Mouse (Mus musculus): ENCODE results near the gene Bid. TPM values are rescaled to one million over a fixed set of nuclear protein-coding genes. Genes with fewer than 3 reads are reported as not detected.
"Not testable (repeated sequence)": the region's sequence is repeated elsewhere in the genome, so short reads cannot be mapped to it uniquely, and the experiment has no call there.

The Bid gene
- polyA plus RNA-seq, 1 experiment, result 23.3 TPM

DNA sequence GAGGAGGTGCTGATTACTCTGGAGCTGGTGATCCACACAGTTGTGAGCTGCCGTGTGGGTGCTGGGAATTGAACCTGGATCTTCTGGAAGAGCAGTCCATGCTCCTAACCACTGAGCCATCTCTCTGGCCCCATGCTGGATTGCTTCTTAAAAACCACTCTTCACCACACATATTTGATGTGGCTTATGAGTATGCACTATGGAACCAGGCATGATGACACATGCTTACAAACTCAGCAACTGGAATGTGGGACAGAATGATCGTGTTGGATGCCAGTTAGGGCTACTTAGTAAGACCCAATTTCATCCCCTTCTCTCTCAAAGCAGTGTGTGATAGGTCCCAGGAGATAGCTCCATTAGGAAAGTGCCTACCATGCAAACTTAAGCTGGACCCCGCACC lies 56.6 kb downstream of the Bid start:
- no peak for TF ChIP-seq POLR2A (IDR thresholded peaks at IDR 0.05; ENCODE audit: borderline replicate concordance, extremely low read depth, insufficient read depth, insufficient read length, poor library complexity, severe bottlenecking)
- no peak for TF ChIP-seq CTCF (IDR thresholded peaks at IDR 0.05; ENCODE audit: borderline replicate concordance, extremely low read depth, insufficient read depth, insufficient read length)
- DNase-seq (ENCODE audit: low read depth), result no peak

DNA sequence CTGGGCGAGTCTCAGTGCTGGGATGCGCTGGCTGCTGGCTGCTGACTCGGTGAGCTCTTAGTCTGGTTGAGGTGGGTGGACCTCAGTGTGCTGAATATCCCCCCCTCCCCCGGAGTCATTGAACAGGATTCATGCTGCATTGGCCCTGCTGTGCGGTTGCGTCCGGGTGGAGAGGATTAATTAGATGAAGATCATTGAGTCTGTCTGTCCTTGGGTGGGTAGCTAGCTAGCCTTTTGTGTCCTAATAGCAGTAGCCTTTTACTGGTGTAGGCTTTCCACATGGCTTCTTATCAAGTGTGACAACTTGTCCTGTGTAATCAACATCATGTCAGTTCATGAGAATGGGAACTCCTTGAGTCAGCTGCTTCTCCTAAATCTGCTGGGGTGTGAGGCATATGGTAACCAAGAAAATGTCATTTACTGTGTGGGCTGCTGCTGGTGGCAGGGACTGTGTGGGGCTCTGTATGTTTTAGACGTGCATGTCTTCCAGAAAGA lies 58.4 kb downstream of the Bid start:
- TF ChIP-seq CTCF (IDR thresholded peaks at IDR 0.05; ENCODE audit: borderline replicate concordance, extremely low read depth, insufficient read depth, insufficient read length), result no peak
- no peak for TF ChIP-seq POLR2A (IDR thresholded peaks at IDR 0.05; ENCODE audit: borderline replicate concordance, extremely low read depth, insufficient read depth, insufficient read length, poor library complexity, severe bottlenecking)
- peak; percentile 89 for DNase-seq (ENCODE audit: low read depth)

DNA sequence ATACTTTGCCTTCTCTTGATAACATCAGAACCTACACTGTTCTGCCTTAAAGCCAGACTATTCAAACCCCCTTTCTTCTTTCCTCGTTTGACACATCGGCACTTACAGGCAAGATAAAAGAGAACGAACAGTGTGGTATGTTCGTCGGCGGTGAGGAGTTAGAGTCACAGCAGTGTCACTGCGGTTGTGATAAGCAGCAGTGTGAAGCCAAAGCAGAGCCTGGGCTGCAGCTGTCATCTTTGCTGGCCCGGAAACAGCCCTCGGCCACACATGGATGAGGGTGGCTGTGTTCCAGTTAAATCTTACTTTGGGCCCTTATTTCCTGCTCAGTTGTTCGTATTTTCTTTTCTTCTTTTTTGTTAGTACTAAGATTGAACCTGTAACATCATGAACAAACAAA lies 62.2 kb downstream of the Bid start:
- no peak for DNase-seq (ENCODE audit: low read depth)

DNA sequence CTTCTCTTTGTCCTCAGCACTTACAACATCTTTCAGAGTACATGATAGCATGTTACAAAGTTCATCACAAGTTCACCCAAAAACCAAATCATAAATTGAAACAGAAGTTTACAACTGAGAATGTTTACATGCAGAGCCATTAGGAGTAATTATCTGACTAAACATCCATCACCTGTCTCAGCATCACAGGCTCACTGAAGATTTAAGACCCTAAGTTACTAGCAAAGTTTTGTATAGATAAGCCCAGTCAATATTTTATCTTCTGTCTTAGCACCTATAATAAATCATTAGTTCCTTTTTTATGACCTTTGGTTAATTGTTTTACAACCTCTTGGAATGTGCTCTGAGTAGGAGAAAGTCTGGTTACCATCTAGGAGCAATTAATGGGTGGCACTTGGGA lies 65.9 kb downstream of the Bid start:
- not testable (repeated sequence) for DNase-seq (ENCODE audit: low read depth)

More for the DNA sequence above, 62.2 kb downstream of the Bid start:
- no peak for TF ChIP-seq CTCF (IDR thresholded peaks at IDR 0.05; ENCODE audit: borderline replicate concordance, extremely low read depth, insufficient read depth, insufficient read length)
- no peak for TF ChIP-seq POLR2A (IDR thresholded peaks at IDR 0.05; ENCODE audit: borderline replicate concordance, extremely low read depth, insufficient read depth, insufficient read length, poor library complexity, severe bottlenecking)

Other genes starting within 250 kb of the Bid start
- 6.1 and 10.1 TPM in 2 replicates for gene Slc25a18, start 143.3 kb downstream of the Bid start, polyA plus RNA-seq (2012; rRNA removed)
- gene Atp6v1e1, start 94.1 kb downstream of the Bid start, polyA plus RNA-seq (2012; rRNA removed), result 162 and 195 TPM in 2 replicates
- gene Bcl2l13, start 80.6 kb downstream of the Bid start, polyA plus RNA-seq (2012; rRNA removed), result 31.3 and 34.7 TPM in 2 replicates
- gene Mical3, start 214.1 kb upstream of the Bid start, polyA plus RNA-seq (2012; rRNA removed), result 31.2 and 57.5 TPM in 2 replicates